Mouse (Mus musculus) heart, embryonic 14.5 days (tissue): ENCODE data around the gene Prdm10. TPM values are rescaled to one million over a fixed set of nuclear protein-coding genes. Genes with fewer than 3 reads are reported as not detected.

Experiments
- ATAC-seq: fragments of 200-750 bp; cut with Nextera tagmentation; 2 replicates; pipeline ENCODE4 v1.8.0; 2017; ENCODE audit warnings: low read depth, moderate TSS enrichment; ENCODE audit not compliant: insufficient number of reproducible peaks, insufficient read depth, low FRiP score
- H3K27ac ChIP-seq, 2 experiments: fragments of 200-500 bp in 1 of 2; fragments of 300-500 bp in 1 of 2; sonication (generic) in 1 of 2; replicated peaks in 1 of 2; 2 replicates each; pipeline ENCODE4 v1.5.1; 2012 to 2014; ENCODE audit warnings: low read depth in 2 of 2, low read length in 2 of 2, control low read depth in 1 of 2, mild to moderate bottlenecking in 1 of 2, mixed read lengths in 1 of 2; ENCODE audit not compliant: control insufficient read depth in 1 of 2, insufficient read depth in 1 of 2
- H3K27me3 ChIP-seq: fragments of 300-500 bp; sonication (generic); 2 replicates; pipeline ENCODE4 v1.6.1; 2014; ENCODE audit warnings: mild to moderate bottlenecking, low read length, control low read depth; ENCODE audit not compliant: control insufficient read depth, insufficient read depth
- H3K36me3 ChIP-seq: fragments of 300-500 bp; sonication (generic); 2 replicates; pipeline ENCODE4 v1.6.1; 2014; ENCODE audit warnings: mild to moderate bottlenecking, control low read depth, low read length, mixed read lengths; ENCODE audit not compliant: control insufficient read depth, insufficient read depth
- H3K4me1 ChIP-seq, 2 experiments: fragments of 200-500 bp in 1 of 2; fragments of 300-500 bp in 1 of 2; sonication (generic) in 1 of 2; 2 replicates each; pipeline ENCODE4 v1.6.1; 2012 to 2014; ENCODE audit warnings: low read length in 2 of 2, control low read depth in 1 of 2, mixed read lengths in 1 of 2; ENCODE audit not compliant: control insufficient read depth in 2 of 2, insufficient read depth in 2 of 2
- H3K4me2 ChIP-seq: fragments of 300-500 bp; sonication (generic); 2 replicates; pipeline ENCODE4 v1.6.1; 2014; ENCODE audit warnings: mild to moderate bottlenecking, low read length
- H3K4me3 ChIP-seq, 2 experiments: fragments of 200-500 bp in 1 of 2; fragments of 300-500 bp in 1 of 2; sonication (generic) in 1 of 2; 2 replicates each; pipeline ENCODE4 v1.5.1; 2012 to 2014; ENCODE audit warnings: low read length in 2 of 2, mild to moderate bottlenecking in 2 of 2, control low read depth in 1 of 2, low read depth in 1 of 2, moderate library complexity in 1 of 2; ENCODE audit not compliant: control insufficient read depth in 1 of 2, insufficient read depth in 1 of 2
- H3K9ac ChIP-seq: fragments of 300-500 bp; sonication (generic); 2 replicates; pipeline ENCODE4 v1.6.1; 2014; ENCODE audit warnings: mild to moderate bottlenecking, low read length
- H3K9me3 ChIP-seq: fragments of 300-500 bp; sonication (generic); 2 replicates; pipeline ENCODE4 v1.6.1; 2016; ENCODE audit warnings: low read length, control low read depth; ENCODE audit not compliant: control insufficient read depth
- WGBS: fragments of 180-500 bp; shearing (Covaris S2); extraction: QIAGEN DNeasy Blood & Tissue Kit; methylation state at CpG from one replicate; pipeline ENCODE4 v1.1.7; 2014; 5-methylcytosine and 5-hydroxymethylcytosine counted together
- polyA plus RNA-seq: library from polyadenylated mRNA; unstranded; fragments of >200 nt; fragmentation: Nextera tagmentation; extraction: Ambion mirVana; gene quantifications from 2 replicates; pipeline ENCODE4 v1.2.1, GENCODE M21; 2014

Prdm10 gene
- polyA plus RNA-seq, 1 experiment from 2014 or later = 4.2 TPM

DNA sequence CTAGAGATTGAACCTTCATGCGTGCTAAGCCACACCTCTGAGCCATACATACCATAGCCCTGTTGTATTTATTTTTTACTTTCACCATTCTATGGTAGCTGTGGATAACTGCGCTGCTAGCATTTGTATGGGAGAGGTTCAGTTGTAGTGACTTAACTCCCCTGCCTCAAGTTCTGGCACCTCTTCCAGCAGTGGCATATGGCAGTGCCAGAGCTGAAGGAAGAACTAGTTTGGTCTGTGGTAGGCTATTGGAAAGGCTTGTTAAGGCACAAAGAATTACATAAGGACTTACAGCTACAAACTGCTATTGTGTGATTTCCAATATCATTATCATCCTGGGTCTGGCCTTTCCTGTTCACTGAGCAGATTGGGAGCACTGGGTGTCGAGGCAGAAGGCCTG is 16.0 kb downstream of the Prdm10 start:
- no peaks in the 10 kb centered on the region for H3K9me3 ChIP-seq
- H3K4me2 ChIP-seq = no peak overlapping the region
- no peak overlapping the region for H3K27ac ChIP-seq
- H3K36me3 ChIP-seq = no peaks in the 10 kb centered on the region
- H3K9ac ChIP-seq = no peak overlapping the region
- 88% methylated on average over 3 of the region's 3 CpGs for WGBS
- no peak for ATAC-seq
- no peaks in the 10 kb centered on the region for H3K27me3 ChIP-seq
- peaks cover 8 to 15% of the 10 kb centered on the region in 2 experiments for H3K4me1 ChIP-seq
- no peak overlapping the region for H3K4me3 ChIP-seq

DNA sequence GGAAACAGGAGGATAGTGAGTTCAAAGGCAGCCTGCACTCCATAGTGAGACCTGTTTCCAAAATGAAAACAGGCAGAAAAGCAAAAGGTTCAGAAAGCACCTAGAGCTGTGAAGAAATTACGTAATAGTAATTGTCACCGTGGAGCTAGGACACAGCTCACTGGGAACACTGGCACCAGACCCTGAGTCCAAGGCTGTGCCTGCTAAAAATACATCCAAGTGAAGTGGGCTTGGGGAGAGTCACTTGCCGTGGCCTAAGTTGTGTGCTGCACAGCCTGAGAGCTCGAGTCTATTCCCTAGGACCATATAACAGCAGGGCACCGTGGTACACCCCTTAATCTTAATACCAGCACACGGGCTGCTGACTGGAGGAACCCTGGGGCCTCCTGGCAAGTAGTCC is 18.4 kb downstream of the Prdm10 start:
- no peaks in the 10 kb centered on the region for H3K27me3 ChIP-seq
- 55% methylated on average over 6 of the region's 6 CpGs for WGBS
- H3K9me3 ChIP-seq = no peaks in the 10 kb centered on the region
- peaks cover 12 to 19% of the 10 kb centered on the region in 2 experiments for H3K4me1 ChIP-seq
- ATAC-seq = no peak
- H3K9ac ChIP-seq = no peak overlapping the region
- no peak overlapping the region for H3K4me2 ChIP-seq
- no peak overlapping the region for H3K4me3 ChIP-seq
- H3K36me3 ChIP-seq = no peaks in the 10 kb centered on the region
- H3K27ac ChIP-seq = no peak overlapping the region

GRCm38 (mm10) chr9:31300525-31300924 is 20.2 kb downstream of the Prdm10 start:
- peaks cover 12 to 19% of the 10 kb centered on the region in 2 experiments for H3K4me1 ChIP-seq
- ATAC-seq = no peak
- H3K9ac ChIP-seq = no peak overlapping the region
- no peaks in the 10 kb centered on the region for H3K36me3 ChIP-seq
- no peak overlapping the region for H3K4me2 ChIP-seq
- no peaks in the 10 kb centered on the region for H3K9me3 ChIP-seq
- H3K4me3 ChIP-seq = no peak overlapping the region
- no peaks in the 10 kb centered on the region for H3K27me3 ChIP-seq
- no peak overlapping the region for H3K27ac ChIP-seq
- WGBS = 62% methylated on average over 5 of the region's 5 CpGs

DNA sequence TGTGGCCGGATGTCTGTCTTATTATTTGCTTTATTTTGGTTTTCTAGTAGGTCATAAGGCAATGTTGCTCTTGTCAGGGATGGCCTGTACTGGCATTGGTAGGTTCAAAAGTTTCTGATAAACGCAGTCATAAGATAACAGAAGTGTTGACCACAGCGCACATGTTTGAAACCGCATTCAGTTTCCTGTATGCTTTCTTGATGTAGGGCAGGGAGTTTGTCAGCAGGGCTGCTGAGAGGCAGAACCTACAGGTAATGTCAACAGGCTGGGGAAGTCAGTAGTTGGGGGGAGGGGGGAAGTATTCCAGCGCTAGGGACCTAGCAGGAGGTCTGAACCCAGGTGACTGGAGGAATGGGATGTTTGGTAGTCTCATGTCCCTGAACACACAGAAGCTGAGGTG is 20.8 kb downstream of the Prdm10 start:
- WGBS = 22% methylated on average over 5 of the region's 5 CpGs
- Histone ChIP-seq H3K27ac (no peak overlapping the region), H3K9me3 (no peaks in the 10 kb centered on the region), H3K36me3 (no peaks in the 10 kb centered on the region), H3K9ac (no peak overlapping the region), H3K27me3 (no peaks in the 10 kb centered on the region), H3K4me2 (no peak overlapping the region), H3K4me1 (peaks cover 12 to 19% of the 10 kb centered on the region in 2 experiments), H3K4me3 (no peak overlapping the region)
- ATAC-seq = no peak

DNA sequence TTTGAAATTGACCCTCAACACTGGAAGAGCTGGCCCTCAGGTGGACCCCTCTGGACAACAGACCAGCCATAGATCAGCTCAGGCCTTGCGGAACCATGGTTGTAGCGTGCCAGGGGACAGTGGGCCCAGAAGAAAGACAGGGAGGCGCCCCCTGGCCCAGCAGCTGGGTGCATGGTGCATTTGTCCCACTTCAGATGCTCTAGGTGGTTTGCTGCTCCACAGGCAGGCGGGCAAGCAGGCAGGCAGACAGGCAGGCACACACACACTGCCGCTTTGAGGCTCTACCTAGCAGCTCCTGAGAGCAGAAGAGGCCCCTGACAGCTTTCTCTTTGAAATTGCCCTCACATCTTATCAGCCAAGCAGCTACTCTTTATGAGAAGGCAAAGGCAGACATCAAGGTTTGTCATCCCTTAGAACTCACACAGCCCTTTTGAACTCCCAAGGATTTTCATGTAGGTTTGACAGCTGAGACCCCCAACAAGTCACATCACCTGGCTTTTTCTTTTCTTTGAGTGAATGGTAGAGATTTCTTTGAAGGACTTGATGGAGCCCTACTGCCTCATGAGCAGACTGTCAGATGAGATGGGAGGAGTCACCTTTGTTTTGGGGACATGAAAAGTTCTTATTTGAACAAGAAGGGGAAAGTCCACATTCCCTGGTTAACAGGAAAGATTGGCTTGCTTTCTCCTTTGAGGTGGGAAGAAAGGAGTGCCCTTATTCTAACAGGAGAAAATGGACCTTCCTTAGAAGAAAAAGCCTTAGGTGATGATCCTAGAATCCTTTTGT is 21.4 kb downstream of the Prdm10 start:
- 58% methylated on average over 5 of the region's 5 CpGs for WGBS
- H3K27ac ChIP-seq = no peak overlapping the region

DNA sequence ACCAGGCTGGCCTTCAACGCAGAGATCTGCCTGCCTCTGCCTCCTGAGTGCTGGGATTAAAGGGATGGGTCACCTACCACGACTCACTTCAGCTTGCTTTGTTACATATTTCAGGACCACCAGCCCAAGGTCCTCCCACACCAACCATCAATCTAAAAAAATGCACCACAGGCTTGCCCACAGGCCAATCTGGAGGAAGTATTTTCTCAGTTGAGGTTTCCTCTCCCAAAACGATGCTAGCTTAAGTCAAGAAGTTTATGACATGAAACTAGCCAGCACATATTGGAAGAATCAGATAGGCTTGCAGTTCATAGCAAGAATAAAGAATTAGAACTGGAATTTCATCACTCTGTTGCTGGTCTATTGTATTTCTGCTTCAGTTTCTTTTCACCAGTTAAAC is 24.0 kb downstream of the Prdm10 start:
- Histone ChIP-seq H3K36me3 (no peaks in the 10 kb centered on the region), H3K4me1 (peaks cover 9 to 13% of the 10 kb centered on the region in 2 experiments; a peak in 3 of 4 replicates), H3K4me3 (no peak overlapping the region), H3K27ac (no peak overlapping the region), H3K4me2 (no peak overlapping the region), H3K9me3 (no peaks in the 10 kb centered on the region), H3K9ac (no peak overlapping the region), H3K27me3 (no peaks in the 10 kb centered on the region)
- WGBS = 78% methylated on average over 3 of the region's 3 CpGs
- ATAC-seq = no peak

More for the DNA sequence above, 21.4 kb downstream of the Prdm10 start:
- ATAC-seq = no peak
- peaks cover 12 to 19% of the 10 kb centered on the region in 2 experiments for H3K4me1 ChIP-seq
- no peaks in the 10 kb centered on the region for H3K36me3 ChIP-seq
- no peak overlapping the region for H3K4me2 ChIP-seq
- H3K9ac ChIP-seq = no peak overlapping the region
- no peaks in the 10 kb centered on the region for H3K27me3 ChIP-seq
- H3K9me3 ChIP-seq = no peaks in the 10 kb centered on the region
- no peak overlapping the region for H3K4me3 ChIP-seq

DNA sequence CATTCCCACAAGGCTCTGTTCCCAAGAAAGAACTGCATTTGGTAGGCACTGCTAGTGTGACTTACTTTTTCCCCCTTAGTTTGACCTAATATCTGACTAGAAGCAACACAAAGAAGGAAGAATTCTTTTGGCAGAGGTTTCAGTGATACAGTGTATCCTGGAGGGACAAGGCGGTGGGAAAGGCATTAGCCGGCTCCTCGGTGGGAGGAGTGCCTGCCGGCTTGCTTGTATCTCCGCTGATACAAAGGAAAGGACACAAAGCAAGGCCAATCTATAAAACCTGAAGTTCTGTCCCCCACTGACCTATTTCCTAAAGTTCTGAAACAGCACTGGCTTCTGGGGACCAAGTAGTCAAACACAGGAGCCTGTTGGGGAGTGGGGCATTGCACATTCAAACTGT is 24.8 kb downstream of the Prdm10 start:
- Histone ChIP-seq H3K9me3 (no peaks in the 10 kb centered on the region), H3K27ac (no peak overlapping the region), H3K27me3 (no peaks in the 10 kb centered on the region), H3K4me3 (no peak overlapping the region), H3K4me2 (no peak overlapping the region), H3K4me1 (peaks cover 9 to 13% of the 10 kb centered on the region in 2 experiments; a peak in 3 of 4 replicates), H3K36me3 (no peaks in the 10 kb centered on the region), H3K9ac (no peak overlapping the region)
- ATAC-seq = no peak
- WGBS = 75% methylated on average over 5 of the region's 5 CpGs

GRCm38 (mm10) chr9:31305807-31306206 is 25.5 kb downstream of the Prdm10 start:
- H3K9me3 ChIP-seq = no peaks in the 10 kb centered on the region
- no peak overlapping the region for H3K4me3 ChIP-seq
- no peak overlapping the region for H3K9ac ChIP-seq
- ATAC-seq = no peak
- no peak overlapping the region for H3K27ac ChIP-seq
- no peaks in the 10 kb centered on the region for H3K36me3 ChIP-seq
- H3K4me2 ChIP-seq = no peak overlapping the region
- 76% methylated on average over 3 of the region's 3 CpGs for WGBS
- H3K27me3 ChIP-seq = no peaks in the 10 kb centered on the region
- peaks cover 8 to 9% of the 10 kb centered on the region in 2 experiments; a peak in 3 of 4 replicates for H3K4me1 ChIP-seq
